Mouse (Mus musculus): ENCODE measurements around the gene Msn.

Msn gene

DNA sequence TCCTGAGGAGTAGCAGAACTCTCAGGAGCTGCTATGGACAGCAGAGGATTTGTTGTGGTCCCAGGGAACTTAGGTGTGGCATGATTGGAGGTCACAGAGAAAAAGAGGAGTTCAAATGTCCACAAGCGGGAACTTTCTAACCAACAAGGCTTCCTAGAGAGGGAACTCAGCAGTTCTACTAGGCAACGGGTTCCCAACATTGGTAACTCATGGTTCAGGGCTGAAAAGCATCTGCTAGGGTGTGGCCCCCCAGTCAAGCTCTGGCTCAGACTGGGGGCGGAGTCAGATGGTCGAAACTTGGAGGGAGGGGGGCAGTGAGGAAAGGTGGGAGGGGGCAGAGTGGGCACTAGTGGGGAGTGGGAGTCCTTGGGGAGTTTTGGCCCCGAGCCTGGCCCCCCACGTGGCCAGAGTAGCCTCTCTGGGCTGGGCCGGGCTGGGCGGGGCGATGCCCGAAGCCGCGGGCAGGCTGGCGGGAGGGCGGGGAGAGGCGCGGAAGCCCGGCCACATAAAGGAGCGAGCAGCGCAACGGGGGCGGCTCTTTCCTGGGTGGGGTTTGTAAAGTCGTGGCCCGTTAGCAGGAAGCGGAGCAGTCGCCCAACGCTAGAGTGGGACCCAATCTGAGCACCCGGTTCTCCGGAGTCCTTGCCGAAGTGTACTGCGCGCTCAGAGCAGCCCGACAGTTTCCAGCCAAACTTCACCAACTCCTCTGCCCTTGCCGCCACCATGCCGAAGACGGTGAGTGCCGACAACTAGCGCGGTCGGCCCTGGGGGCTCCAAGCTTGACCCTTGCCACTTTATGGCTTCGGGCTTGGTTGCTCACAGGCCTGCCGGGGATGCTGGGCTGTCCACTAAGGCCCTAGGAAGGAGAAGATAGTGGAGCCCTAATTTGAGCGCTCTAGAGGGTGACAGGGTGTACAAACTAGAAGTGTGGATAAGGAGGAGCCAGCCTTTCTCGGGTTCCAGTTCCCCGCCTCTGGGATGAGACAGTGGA lies at the start of gene Msn:
Gene Msn, plus strand, starts transcription at position 534 of the 991 bp plus-strand sequence.
- DNase-seq, result peak; percentile 3 to 17

- DNase-seq, result no peak
Measured at GRCm38 (mm10) chrX:96052798-96053197, 43.0 kb upstream of the Msn start.

- DNase-seq, result no peak
Measured at GRCm38 (mm10) chrX:96077747-96078146, 18.1 kb upstream of the Msn start.

DNA sequence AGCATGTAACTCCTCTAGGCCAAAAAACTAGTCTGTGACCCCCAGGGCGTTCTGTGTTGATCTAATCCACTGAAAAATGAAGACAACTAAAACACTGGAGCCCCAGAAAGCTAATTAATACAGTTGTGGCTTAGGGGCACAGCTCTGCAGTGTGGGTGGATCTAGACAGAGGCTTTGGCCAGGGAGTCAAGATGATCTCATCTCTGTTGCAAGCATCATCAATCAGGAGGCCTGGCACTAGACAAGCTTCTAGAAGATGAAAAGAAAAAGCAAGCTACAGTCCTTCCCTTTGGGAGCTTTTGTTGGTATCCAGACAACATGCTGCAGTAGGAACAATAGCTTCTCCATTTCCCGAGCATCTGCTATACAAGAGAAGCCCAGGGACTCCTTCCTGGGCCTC lies 9.6 kb upstream of the Msn start:
- DNase-seq, result no peak

DNA sequence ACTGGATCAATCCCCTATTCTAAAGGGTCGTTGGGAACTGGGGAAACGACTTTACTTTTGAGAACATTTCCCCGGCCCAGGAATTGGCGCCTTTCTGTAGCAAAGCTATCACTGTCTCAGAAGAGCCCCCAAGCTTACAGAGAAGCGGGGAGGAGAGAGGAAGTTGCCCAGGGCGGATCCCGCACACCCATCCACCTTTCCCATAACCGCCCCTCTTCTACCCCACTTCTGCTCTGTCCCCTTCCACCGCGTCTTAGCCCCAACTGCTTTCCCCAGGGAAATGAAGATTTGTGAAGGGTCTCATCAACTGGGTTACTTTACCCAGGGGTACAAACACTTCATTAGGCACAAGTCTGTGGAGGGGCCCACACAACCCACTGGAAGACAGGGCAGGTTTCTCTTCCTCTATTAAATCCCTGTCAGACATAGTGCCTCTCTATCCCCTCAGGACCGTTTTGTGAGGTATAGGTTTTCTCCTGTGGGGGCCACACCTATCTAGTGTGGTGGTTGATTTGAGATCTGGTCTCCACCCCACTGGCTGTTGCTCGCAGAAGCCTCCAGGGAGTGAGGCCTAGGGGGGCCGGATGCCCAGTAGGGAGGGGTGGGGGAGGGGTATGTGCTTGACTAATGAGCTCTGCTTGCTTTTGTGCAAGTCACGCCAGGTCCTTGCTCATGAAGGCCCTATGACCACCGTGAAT lies 820 bp downstream of the Msn start:
- DNase-seq, result no peak

GRCm38 (mm10) chrX:96097491-96097970 lies 1.7 kb downstream of the Msn start:
- no peak for DNase-seq

DNA sequence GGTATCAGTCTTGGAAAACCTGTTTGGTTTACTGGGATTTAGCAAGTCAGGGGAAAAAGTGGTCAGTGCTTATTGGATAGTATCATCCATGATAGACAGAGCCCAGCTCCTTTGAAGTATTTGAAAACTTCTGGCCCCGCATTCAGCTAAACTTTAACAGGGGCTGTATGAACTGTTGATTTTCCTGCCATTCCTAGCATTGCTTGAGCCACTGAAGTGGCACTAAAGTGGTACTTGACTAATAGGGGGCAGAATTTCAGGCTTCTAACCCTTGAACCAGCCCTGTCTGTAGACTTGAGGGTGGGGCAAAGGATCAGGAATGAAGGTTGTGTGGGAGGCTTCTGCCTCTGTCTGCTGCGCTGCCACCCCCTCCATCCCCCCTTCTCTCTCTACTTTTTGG lies 3.2 kb downstream of the Msn start:
- DNase-seq, result no peak

- peak; percentile 3 to 18 for DNase-seq
Measured at GRCm38 (mm10) chrX:96107427-96108291, 11.8 kb downstream of the Msn start.

- DNase-seq, result no peak
Measured at GRCm38 (mm10) chrX:96113106-96113634, 17.3 kb downstream of the Msn start.

- no peak for DNase-seq
Measured at GRCm38 (mm10) chrX:96115501-96115900, 19.7 kb downstream of the Msn start.

DNA sequence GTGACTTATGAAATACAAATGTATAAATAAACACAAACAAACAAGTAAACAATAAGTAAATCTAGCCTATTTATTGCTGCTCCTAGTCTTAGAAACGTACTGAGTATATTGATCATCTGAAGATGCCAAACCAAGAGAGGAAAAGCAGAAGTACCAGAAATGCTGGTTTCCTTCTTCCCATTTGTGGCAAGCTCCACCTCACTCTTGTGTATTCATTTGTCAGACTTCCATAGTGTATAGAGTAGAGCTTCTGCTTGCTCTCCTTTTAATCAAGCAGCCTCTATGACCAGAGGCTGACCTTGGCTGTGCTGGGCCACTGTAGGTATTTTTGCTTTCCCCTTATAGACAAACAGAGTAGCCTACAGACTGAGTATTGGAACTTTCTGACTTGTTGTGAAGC lies 21.5 kb downstream of the Msn start:
- DNase-seq, result no peak

DNA sequence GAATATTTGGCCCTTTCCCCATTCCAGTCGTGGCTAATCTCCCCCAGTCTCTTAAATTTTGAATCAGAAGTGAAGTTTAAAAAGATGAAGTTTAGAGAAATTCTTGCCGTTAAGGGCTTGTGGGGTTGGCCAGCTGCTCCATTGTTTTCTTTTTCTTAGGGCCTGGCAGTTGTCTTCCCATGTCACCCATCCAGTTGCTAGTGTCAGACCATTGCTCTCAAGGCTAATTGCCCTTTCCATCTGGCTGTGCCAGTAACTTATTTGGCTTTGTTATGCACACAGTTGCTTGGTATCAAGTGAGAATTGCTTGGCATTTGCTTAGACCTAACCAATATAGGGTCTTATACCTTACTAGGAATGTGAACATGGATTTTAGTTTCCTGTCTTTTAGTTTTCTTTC lies 24.2 kb downstream of the Msn start:
- no peak for DNase-seq

- DNase-seq, result no peak
Measured at GRCm38 (mm10) chrX:96121912-96122311, 26.1 kb downstream of the Msn start.

DNA sequence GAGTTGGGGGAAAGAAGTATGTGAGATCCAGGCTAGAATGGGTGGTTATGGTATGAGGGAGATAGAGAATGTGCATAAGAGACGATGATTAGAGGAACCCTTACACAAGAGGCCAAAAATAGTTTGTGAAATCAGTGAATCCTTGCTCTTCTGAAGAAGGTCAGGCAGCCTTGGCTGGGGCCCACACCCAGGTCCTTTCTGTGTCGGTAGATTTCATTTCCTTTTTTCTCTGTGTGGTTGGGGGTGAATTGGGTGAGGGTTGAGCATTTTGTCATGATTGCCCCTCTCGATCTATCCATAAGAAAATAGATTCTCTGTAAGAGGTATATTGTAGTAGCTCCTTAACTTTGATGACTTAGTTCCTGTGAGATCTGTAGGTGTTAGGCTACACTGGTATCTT lies 31.0 kb downstream of the Msn start:
- no peak for DNase-seq

DNA sequence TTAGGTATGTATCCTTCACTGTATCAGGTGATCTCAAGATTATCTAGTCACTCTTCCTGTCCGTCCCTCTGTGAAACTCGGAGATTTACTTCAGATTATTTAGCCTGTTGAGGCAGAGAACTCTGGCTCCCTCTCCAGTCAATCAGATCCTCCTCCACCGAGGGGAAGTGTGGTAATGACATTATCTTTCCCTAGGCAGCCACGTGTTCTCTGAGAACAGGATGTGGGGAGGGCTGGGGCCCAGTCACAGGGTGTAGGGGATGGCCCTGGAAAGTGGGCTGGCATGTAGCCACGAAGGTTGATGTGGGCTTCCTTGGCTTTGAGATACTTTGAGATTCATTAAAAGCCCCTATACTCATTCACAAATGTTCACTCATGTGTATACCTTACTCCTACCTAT lies 34.3 kb downstream of the Msn start:
- DNase-seq, result no peak

DNA sequence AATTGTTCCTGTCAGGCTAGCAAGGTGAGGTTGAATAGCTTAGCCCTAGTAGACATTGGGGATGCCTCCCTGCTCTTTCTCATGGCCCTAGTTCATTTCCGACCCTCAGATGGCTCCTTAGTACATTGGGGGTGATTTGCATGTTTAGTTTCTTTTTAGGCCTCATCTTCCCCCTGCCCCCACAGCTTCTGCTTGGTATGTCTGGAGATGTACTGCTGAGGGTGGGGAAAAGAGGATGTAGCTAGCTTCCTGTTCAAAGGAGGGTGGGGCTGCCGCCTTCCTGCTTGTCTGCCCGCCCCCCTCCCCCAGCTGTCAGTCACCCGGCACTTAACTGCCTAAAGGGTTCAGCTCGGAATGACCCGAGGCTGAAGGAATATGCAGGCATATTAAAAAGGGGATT lies 34.8 kb downstream of the Msn start:
- DNase-seq, result no peak

- peak in 1 of 2 experiments; percentile 3 for DNase-seq
Measured at GRCm38 (mm10) chrX:96133260-96133659, 37.4 kb downstream of the Msn start.

GRCm38 (mm10) chrX:96134243-96134661 lies 38.4 kb downstream of the Msn start:
- no peak for DNase-seq

- DNase-seq, result no peak
Measured at GRCm38 (mm10) chrX:96134840-96135580, 39.2 kb downstream of the Msn start.

DNA sequence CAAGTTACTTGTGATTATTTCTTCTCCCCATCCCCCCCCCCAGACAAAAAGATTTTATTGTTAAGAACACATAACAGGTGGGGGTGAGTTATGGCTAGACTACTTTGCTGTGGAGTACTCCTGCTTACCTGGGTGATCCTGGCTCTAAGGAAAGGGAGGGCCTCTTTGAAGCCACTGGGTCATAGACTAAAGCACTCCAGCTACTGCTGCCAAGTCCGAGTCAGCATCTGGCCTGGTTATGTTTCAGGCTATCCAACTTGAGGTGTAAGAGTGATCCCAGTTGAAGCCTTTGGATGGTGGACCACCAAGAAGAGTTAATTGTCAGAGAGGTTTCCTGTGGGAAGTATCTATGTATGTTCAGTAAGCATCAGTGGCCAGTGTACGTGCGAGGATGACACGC lies 39.7 kb downstream of the Msn start:
- DNase-seq, result no peak

DNA sequence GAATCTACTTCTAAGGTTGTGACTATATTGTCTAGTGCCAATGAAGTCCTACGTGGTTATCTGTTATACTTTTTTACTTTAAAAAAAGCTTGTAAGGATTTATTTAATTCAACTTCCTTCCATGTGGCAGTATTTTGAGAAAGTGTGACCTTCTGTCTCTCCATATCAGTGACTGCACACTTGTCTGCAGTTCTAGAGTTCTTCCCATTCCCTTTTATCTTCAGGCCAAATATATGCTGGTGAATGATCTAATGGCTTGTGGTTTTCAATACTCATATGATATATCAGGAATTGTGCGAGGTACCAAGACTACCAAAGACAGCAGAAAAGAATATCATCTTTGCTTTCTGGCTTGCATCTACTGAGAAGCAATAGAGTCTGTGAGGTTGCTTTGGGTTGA lies 43.4 kb downstream of the Msn start:
- no peak for DNase-seq

- no peak for DNase-seq
Measured at GRCm38 (mm10) chrX:96144960-96145488, 49.2 kb downstream of the Msn start.

All from cerebellum, adult 18-20 months (tissue).